Mouse (Mus musculus): ENCODE results near the gene Vmn1r214.

The Vmn1r214 gene

GRCm38 (mm10) chr13:23030118-23030517 lies at the start of gene Vmn1r214:
Gene Vmn1r214 (plus strand): TSS chr13:23030418.
- no peak for DNase-seq (ENCODE audit: low spot score in 2 of 2)

GRCm38 (mm10) chr13:22990214-22990891 lies 39.9 kb upstream of the Vmn1r214 start:
- DNase-seq (ENCODE audit: low spot score in 2 of 2): no peak

- DNase-seq (ENCODE audit: low spot score in 2 of 2): no peak
Observed at GRCm38 (mm10) chr13:22992178-22992700, 38.0 kb upstream of the Vmn1r214 start.

DNA sequence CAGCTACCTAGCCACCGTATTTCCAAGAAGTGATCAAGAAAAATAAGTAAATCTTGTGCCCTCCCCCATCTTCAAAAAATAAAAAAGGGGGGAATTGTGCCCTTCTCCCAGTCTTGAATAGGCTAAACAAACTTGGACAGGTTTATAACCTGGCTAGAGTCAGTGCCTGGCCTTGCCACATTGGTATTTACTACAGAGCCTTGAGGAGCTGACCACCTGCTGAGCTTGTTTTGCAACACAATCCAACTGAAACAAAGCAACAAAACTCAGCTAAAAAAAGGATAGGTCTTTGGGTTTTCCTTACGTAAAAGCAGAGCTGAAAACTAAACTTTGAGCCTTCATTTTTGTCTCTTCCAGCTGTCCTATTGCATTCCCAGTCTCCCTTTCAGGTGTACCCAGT lies 37.5 kb upstream of the Vmn1r214 start:
- no peak for DNase-seq (ENCODE audit: low spot score in 2 of 2)

GRCm38 (mm10) chr13:23007356-23007755 lies 22.9 kb upstream of the Vmn1r214 start, which contains the start of gene Vmn1r213:
Gene Vmn1r213 (plus strand): TSS chr13:23007656.
- no peak for DNase-seq (ENCODE audit: low spot score in 2 of 2)

DNA sequence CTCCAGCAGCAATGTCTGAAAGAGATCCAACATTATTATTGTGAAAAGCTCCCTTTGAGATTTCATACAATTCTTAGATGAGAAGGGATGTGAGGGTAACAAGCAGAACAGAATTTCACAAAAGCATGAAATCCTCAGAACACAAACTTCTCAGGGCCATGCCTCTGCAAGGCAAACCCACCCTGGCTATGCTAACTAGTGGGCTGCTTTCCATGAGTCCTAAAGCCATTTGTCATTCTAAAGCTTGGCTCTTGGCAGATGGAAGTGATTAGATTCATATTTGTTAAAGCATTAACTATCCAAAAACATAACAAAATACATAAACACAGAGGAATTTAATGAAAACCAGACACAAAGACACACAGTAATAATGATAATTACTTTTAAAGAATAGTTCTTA lies 12.1 kb upstream of the Vmn1r214 start:
- DNase-seq (ENCODE audit: low spot score in 2 of 2): no peak

- no peak for DNase-seq (ENCODE audit: low spot score in 2 of 2)
Observed at GRCm38 (mm10) chr13:23024812-23025211, 5.4 kb upstream of the Vmn1r214 start.

DNA sequence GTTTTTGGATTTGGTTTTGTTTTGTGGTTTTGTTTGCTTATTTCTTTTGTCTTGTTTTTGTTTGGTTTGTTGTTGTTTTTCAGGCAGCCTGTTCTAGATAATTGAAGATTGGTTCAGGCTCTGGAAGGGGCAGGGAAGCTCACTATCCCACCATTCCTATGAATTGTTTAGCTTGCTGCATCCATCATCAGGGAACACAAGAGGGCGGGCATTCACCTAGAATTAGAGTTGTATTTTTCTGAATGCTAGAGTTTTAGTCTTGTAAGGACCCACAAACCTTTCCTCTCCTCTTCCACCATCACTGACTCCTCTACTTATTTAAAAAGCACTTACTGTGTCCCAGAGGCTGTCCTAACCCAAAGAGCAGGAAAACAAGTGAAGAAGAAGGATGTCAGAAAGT lies 27.6 kb downstream of the Vmn1r214 start:
- no peak for DNase-seq (ENCODE audit: low spot score in 2 of 2)

GRCm38 (mm10) chr13:23067725-23068124 lies 37.5 kb downstream of the Vmn1r214 start, which contains the start of gene Vmn1r215:
Gene Vmn1r215 (plus strand): TSS chr13:23068025.
- no peak for DNase-seq (ENCODE audit: low spot score in 2 of 2)

- DNase-seq (ENCODE audit: low spot score in 2 of 2): no peak
Observed at GRCm38 (mm10) chr13:23069312-23069711, 39.1 kb downstream of the Vmn1r214 start.
